Mouse (Mus musculus) adrenal gland, postnatal 0 days (tissue): ENCODE measurements around the gene Rsf1. TPM values are rescaled to one million over a fixed set of nuclear protein-coding genes. Genes with fewer than 3 reads are reported as not detected.

ENCODE experiments used
- polyA plus RNA-seq: library from polyadenylated mRNA; unstranded; fragments of >200 nt; fragmentation: Nextera tagmentation; extraction: Ambion mirVana; gene quantifications from 2 replicates; pipeline ENCODE4 v1.2.1, GENCODE M21; 2015

The Rsf1 gene
- 12.5 and 14.4 TPM in 2 replicates for polyA plus RNA-seq

GRCm38 (mm10) chr7:97579067-97579975 lies at the start of gene Rsf1, which contains the start of gene Aamdc:
Rsf1 (plus strand) TSS chr7:97579889.
Aamdc (minus strand) TSS chr7:97579497.

GRCm38 (mm10) chr7:97696506-97697254 lies 117.0 kb downstream of the Rsf1 start, which contains the start of gene Clns1a:
Clns1a (plus strand) TSS chr7:97696634.

GRCm38 (mm10) chr7:97737638-97738456 lies 158.2 kb downstream of the Rsf1 start, which contains the start of gene Aqp11:
Aqp11 (minus strand) TSS chr7:97738289.

Other genes with a start within 250 kb of the Rsf1 start
- gene Usp35, start 247.9 kb upstream of the Rsf1 start, polyA plus RNA-seq: 2.0 and 2.2 TPM in 2 replicates
- 1.9 and 2.6 TPM in 2 replicates for gene Kctd21, start 247.6 kb upstream of the Rsf1 start, polyA plus RNA-seq
- 11.2 and 22.2 TPM in 2 replicates for gene Alg8, start 208.3 kb upstream of the Rsf1 start, polyA plus RNA-seq
- gene Ndufc2, start 179.9 kb upstream of the Rsf1 start, polyA plus RNA-seq: 891 and 1,281 TPM in 2 replicates
- gene Thrsp, start 162.2 kb upstream of the Rsf1 start, polyA plus RNA-seq: 16.7 and 27.1 TPM in 2 replicates
- gene Kctd14, start 128.6 kb upstream of the Rsf1 start, polyA plus RNA-seq: 2.9 and 3.0 TPM in 2 replicates
- 24.8 and 36.3 TPM in 2 replicates for gene Ints4, start 98.9 kb upstream of the Rsf1 start, polyA plus RNA-seq
- 75.4 and 110 TPM in 2 replicates for gene Aamdc, start 392 bp upstream of the Rsf1 start, polyA plus RNA-seq
- gene Clns1a, start 116.7 kb downstream of the Rsf1 start, polyA plus RNA-seq: 77.2 and 107 TPM in 2 replicates
- 8.0 and 8.3 TPM in 2 replicates for gene Aqp11, start 158.4 kb downstream of the Rsf1 start, polyA plus RNA-seq
- gene Pak1, start 208.7 kb downstream of the Rsf1 start, polyA plus RNA-seq: 20.6 and 23.0 TPM in 2 replicates